Mouse (Mus musculus): ENCODE measurements at regions not wholly inside any gene's neighbourhood (a gene's known extent, or its start where the extent isn't known, plus 50 kb on each side); places are given as distances from the start of the nearest gene placed in this dataset.

- H3K27ac ChIP-seq (ENCODE audit: insufficient read depth, low read depth), result no peak overlapping the region
Observed at GRCm38 (mm10) chr10:117548775-117549505, 80.4 kb upstream of the Cpm start.

GRCm38 (mm10) chr10:117548262-117548661, 81.0 kb upstream of the Cpm start:
- H3K36me3 ChIP-seq (replicated peaks in 1 of 2; ENCODE audit: control insufficient read depth in 1 of 2, insufficient read depth in 1 of 2, low read length in 1 of 2), result no peaks in the 10 kb centered on the region
- H3K4me2 ChIP-seq (ENCODE audit: insufficient read depth, low read depth, poor library complexity, severe bottlenecking), result no peak overlapping the region
- in situ Hi-C loops (cut with MboI; ENCODE audit: low pct_ligation_motif_present, low pct_unique_long_range_greater_than_20kb, low sequenced_read_pairs), result no loop called here
- no peak overlapping the region for H3K4me3 ChIP-seq (replicated peaks in 1 of 3; ENCODE audit: low read depth in 2 of 3, low read length in 2 of 3, poor library complexity in 1 of 3)
- DNase-seq (ENCODE audit: extremely low read depth), result no peak
- peaks cover 4% of the 10 kb centered on the region for H3K27me3 ChIP-seq (replicated peaks)
- H3K4me1 ChIP-seq (ENCODE audit: control insufficient read depth in 1 of 2, insufficient read depth in 2 of 2), result peaks cover 2 to 8% of the 10 kb centered on the region in 2 experiments; a peak in 3 of 4 replicates
- TF ChIP-seq NRF1 (IDR thresholded peaks at IDR 0.05; ENCODE audit: low read depth, low read length), result no peak
- no peak for TF ChIP-seq ETS1 (conservative IDR thresholded peaks at IDR 0.05; ENCODE audit: low read depth, low read length)
- no peak for TF ChIP-seq TBP (conservative IDR thresholded peaks at IDR 0.05; ENCODE audit: low read depth, low read length)
- no peak for TF ChIP-seq KAT2A (IDR thresholded peaks at IDR 0.05; ENCODE audit: insufficient replicate concordance, low read length)
- no peak for TF ChIP-seq MEF2A (IDR thresholded peaks at IDR 0.05; ENCODE audit: borderline replicate concordance, low read depth, low read length)
- TF ChIP-seq CHD2 (IDR thresholded peaks at IDR 0.05; ENCODE audit: low read length), result no peak
- no peak for TF ChIP-seq TCF12 (IDR thresholded peaks at IDR 0.05; ENCODE audit: low read depth, low read length)
- no peak for TF ChIP-seq PAX5 (IDR thresholded peaks at IDR 0.05; ENCODE audit: low read length)
- TF ChIP-seq CTCF (conservative IDR thresholded peaks at IDR 0.05 in 1 of 2, IDR thresholded peaks at IDR 0.05 in 1 of 2; ENCODE audit: low read depth in 2 of 2, low read length in 2 of 2), result no peak
- no peak for TF ChIP-seq RCOR1 (conservative IDR thresholded peaks at IDR 0.05; ENCODE audit: low read depth, low read length)
- TF ChIP-seq GABPA (IDR thresholded peaks at IDR 0.05; ENCODE audit: insufficient replicate concordance, low read depth, low read length), result no peak
- TF ChIP-seq CHD1 (IDR thresholded peaks at IDR 0.05; ENCODE audit: low read depth, low read length), result no peak
- TF ChIP-seq UBTF (IDR thresholded peaks at IDR 0.05; ENCODE audit: low read depth, low read length), result no peak
- TF ChIP-seq MYC (IDR thresholded peaks at IDR 0.05; ENCODE audit: low read depth, low read length), result no peak
- TF ChIP-seq MXI1 (IDR thresholded peaks at IDR 0.05; ENCODE audit: low read depth, low read length), result no peak
- no peak for TF ChIP-seq IRF4 (IDR thresholded peaks at IDR 0.05; ENCODE audit: low read depth, low read length)
- no peak overlapping the region for H3K9ac ChIP-seq (ENCODE audit: insufficient read depth, low read depth)
- H3K9me3 ChIP-seq (replicated peaks; ENCODE audit: low read length), result peaks cover 5% of the 10 kb centered on the region
- dilution Hi-C loops (cut with MboI; ENCODE audit: extremely low pct_ligation_motif_present, extremely low pct_unique_long_range_greater_than_20kb, low sequenced_read_pairs), result no loop called here
- H3K79me2 ChIP-seq (replicated peaks; ENCODE audit: control insufficient read depth, extremely low read depth, insufficient read depth, poor library complexity, severe bottlenecking), result no peaks in the 10 kb centered on the region
- no peak overlapping the region for H3K27ac ChIP-seq (ENCODE audit: insufficient read depth, low read depth)

More at GRCm38 (mm10) chr10:117548775-117549505, 80.4 kb upstream of the Cpm start:
- H3K9me3 ChIP-seq (replicated peaks; ENCODE audit: low read length), result peaks cover 5% of the 10 kb centered on the region
- H3K4me1 ChIP-seq (ENCODE audit: control insufficient read depth in 1 of 2, insufficient read depth in 2 of 2), result peaks cover 2 to 7% of the 10 kb centered on the region in 2 experiments; a peak in 3 of 4 replicates
- dilution Hi-C loops (cut with MboI; ENCODE audit: extremely low pct_ligation_motif_present, extremely low pct_unique_long_range_greater_than_20kb, low sequenced_read_pairs), result no loop called here
- H3K4me2 ChIP-seq (ENCODE audit: insufficient read depth, low read depth, poor library complexity, severe bottlenecking), result no peak overlapping the region
- H3K4me3 ChIP-seq (replicated peaks in 1 of 3; ENCODE audit: low read depth in 2 of 3, low read length in 2 of 3, poor library complexity in 1 of 3), result no peak overlapping the region
- H3K9ac ChIP-seq (ENCODE audit: insufficient read depth, low read depth), result no peak overlapping the region
- H3K36me3 ChIP-seq (replicated peaks in 1 of 2; ENCODE audit: control insufficient read depth in 1 of 2, insufficient read depth in 1 of 2, low read length in 1 of 2), result no peaks in the 10 kb centered on the region
- TF ChIP-seq MYC (IDR thresholded peaks at IDR 0.05; ENCODE audit: low read depth, low read length) (no peak), KAT2A (IDR thresholded peaks at IDR 0.05; ENCODE audit: insufficient replicate concordance, low read length) (no peak), NELFE (IDR thresholded peaks at IDR 0.05; ENCODE audit: low read depth, low read length) (no peak), IRF4 (IDR thresholded peaks at IDR 0.05; ENCODE audit: low read depth, low read length) (no peak), MXI1 (IDR thresholded peaks at IDR 0.05; ENCODE audit: low read depth, low read length) (no peak), ZMIZ1 (IDR thresholded peaks at IDR 0.05; ENCODE audit: low read depth, low read length) (no peak), HCFC1 (IDR thresholded peaks at IDR 0.05; ENCODE audit: low read depth, low read length) (no peak), ZKSCAN1 (IDR thresholded peaks at IDR 0.05; ENCODE audit: borderline replicate concordance, low read depth, low read length) (no peak), SMC3 (IDR thresholded peaks at IDR 0.05; ENCODE audit: low read depth, low read length) (no peak), ZNF384 (IDR thresholded peaks at IDR 0.05; ENCODE audit: low read depth, low read length) (no peak), UBTF (IDR thresholded peaks at IDR 0.05; ENCODE audit: low read depth, low read length) (no peak), MAFK (IDR thresholded peaks at IDR 0.05; ENCODE audit: insufficient replicate concordance, low read length) (no peak), ZC3H11A (IDR thresholded peaks at IDR 0.05; ENCODE audit: low read depth, low read length) (no peak), POLR2A (IDR thresholded peaks at IDR 0.05; ENCODE audit: low read depth, low read length) (no peak), CHD2 (IDR thresholded peaks at IDR 0.05; ENCODE audit: low read length) (no peak), POLR2AphosphoS2 (IDR thresholded peaks at IDR 0.05; ENCODE audit: low read depth, low read length) (no peak)
- in situ Hi-C loops (cut with MboI; ENCODE audit: low pct_ligation_motif_present, low pct_unique_long_range_greater_than_20kb, low sequenced_read_pairs), result no loop called here
- DNase-seq (ENCODE audit: extremely low read depth), result no peak
- H3K79me2 ChIP-seq (replicated peaks; ENCODE audit: control insufficient read depth, extremely low read depth, insufficient read depth, poor library complexity, severe bottlenecking), result no peaks in the 10 kb centered on the region
- H3K27me3 ChIP-seq (replicated peaks), result peaks cover 4% of the 10 kb centered on the region

All from CH12.LX (cell line).